Mouse (Mus musculus): Measurements from ENCODE around the gene Gabrb2. TPM values are rescaled to one million over a fixed set of nuclear protein-coding genes. Genes with fewer than 3 reads are reported as not detected.

Gene Gabrb2
- polyA plus RNA-seq, 1 experiment from 2014 or later = 4.1 TPM

DNA sequence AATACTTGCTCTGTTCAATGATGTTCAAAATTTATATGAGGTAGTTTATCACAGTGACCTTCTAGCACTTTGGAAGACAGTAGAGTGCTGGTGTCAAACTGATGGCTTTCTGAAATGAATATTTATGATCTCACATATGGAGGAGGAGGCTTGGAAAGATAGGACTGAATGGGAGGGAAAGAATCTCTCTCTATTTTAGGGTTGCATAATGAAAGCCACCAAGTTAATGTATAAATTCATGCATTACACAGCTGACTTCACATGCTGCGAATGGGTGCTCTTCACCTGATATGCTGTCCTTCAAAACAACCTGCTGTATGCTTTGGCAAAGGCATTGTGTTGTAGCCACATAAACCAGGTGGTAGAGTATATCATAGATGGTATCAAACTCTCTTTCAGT is 44.6 kb downstream of the Gabrb2 start:
- Histone ChIP-seq H3K36me3 (no peaks in the 10 kb centered on the region), H3K4me3 (no peak overlapping the region), H3K9me3 (replicated peaks) (no peaks in the 10 kb centered on the region), H3K27ac (replicated peaks) (no peak overlapping the region), H3K4me1 (no peaks in the 10 kb centered on the region), H3K27me3 (ENCODE audit: low read depth, poor library complexity, severe bottlenecking) (no peaks in the 10 kb centered on the region)
- no peak for DNase-seq (ENCODE audit: low spot score)
- 85% methylated on average over 1 of the region's 1 CpGs for WGBS

DNA sequence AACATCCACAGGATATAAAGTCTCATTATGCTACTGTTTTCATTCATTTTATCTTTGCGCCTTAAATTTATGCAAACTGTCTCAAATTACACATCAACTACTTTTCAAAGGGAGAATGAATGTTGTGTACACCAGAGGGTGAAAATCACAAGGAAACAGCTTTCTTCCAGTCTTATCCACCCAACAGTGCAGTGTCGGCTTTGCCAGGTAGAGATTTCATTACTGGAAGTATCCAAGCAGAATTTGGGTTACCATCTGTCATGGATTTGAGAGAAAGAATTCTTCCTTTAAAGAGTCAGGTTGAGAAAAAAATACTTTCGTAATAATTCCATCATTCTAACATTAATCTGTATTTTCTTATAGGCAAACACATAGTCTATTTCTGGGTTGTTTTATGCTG is 48.8 kb downstream of the Gabrb2 start:
- Histone ChIP-seq H3K27me3 (ENCODE audit: low read depth, poor library complexity, severe bottlenecking) (no peaks in the 10 kb centered on the region), H3K9me3 (replicated peaks) (no peaks in the 10 kb centered on the region), H3K27ac (replicated peaks) (no peak overlapping the region), H3K36me3 (no peaks in the 10 kb centered on the region), H3K4me3 (no peak overlapping the region), H3K4me1 (no peaks in the 10 kb centered on the region)
- WGBS = 91% methylated on average over 3 of the region's 3 CpGs
- DNase-seq (ENCODE audit: low spot score) = no peak

DNA sequence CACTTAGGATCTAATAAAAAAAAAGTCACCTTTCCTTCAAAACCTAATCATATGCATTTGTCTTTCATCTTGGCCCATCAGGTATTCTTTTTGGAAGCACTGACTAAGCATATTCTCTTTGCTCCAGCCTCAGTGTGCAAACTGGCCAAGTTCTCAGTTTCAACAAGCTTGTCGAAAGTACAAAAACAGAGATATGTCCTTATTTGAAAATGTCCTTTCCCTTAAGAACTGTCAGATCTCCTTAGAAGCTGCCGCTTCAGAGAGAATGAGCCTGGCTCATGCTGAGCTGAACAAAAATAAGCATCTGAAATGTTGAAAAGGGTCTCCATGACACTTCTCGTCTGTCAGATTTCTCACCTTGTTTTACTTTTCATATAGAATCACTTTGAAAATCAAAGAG is 55.0 kb downstream of the Gabrb2 start:
- Histone ChIP-seq H3K27me3 (ENCODE audit: low read depth, poor library complexity, severe bottlenecking) (no peaks in the 10 kb centered on the region), H3K9me3 (replicated peaks) (no peaks in the 10 kb centered on the region), H3K4me1 (no peaks in the 10 kb centered on the region), H3K27ac (replicated peaks) (no peak overlapping the region), H3K4me3 (no peak overlapping the region), H3K36me3 (no peaks in the 10 kb centered on the region)
- DNase-seq (ENCODE audit: low spot score) = no peak
- 73% methylated on average over 3 of the region's 3 CpGs for WGBS

DNA sequence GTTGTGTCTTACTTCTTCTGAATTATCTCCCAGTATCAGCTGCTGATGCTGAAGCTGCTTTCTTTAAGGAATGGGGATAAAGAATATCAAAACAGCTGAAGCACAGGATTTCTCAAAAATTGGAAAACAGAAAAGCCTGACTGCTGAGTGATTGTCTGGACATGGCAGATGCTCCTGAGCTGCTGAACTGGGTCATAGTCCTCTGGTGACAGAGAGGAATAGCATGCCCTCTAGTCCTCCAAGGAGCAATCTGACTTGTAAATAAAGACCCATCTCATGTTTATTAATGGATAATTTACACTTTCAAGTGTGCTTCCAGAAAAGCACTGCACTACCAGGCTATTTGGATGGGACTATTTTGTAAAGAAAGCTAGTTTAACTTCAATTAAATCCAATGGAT is 68.1 kb downstream of the Gabrb2 start:
- H3K9me3 ChIP-seq (replicated peaks) = no peaks in the 10 kb centered on the region
- 0 out of 2 replicates have a peak, but pooled peaks cover 2% of the 10 kb centered on the region for H3K4me1 ChIP-seq
- no peaks in the 10 kb centered on the region for H3K27me3 ChIP-seq (ENCODE audit: low read depth, poor library complexity, severe bottlenecking)
- no peak for DNase-seq (ENCODE audit: low spot score)
- H3K27ac ChIP-seq (replicated peaks) = no peak overlapping the region
- no peak overlapping the region for H3K4me3 ChIP-seq
- H3K36me3 ChIP-seq = no peaks in the 10 kb centered on the region

DNA sequence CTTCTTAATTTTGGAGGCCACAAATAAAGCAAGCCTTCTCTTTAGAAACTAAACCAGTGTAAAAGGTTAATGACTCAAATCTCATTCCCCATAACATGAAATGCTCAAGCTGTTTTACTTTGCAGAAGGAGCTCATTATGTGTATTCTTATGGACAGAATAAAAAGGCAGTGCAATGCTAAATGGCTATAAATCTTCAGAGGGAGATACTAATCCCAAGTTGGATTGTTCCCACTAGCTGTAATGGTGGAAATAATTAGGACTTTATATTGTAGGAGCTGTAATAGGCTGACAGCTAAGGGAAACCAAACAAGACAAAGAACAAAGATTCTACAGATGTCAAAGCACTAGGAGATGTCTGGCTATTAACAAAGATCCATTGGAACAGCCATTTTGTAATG is 81.6 kb downstream of the Gabrb2 start:
- Histone ChIP-seq H3K4me3 (no peak overlapping the region), H3K27me3 (ENCODE audit: low read depth, poor library complexity, severe bottlenecking) (no peaks in the 10 kb centered on the region), H3K27ac (replicated peaks) (no peak overlapping the region), H3K4me1 (no peaks in the 10 kb centered on the region), H3K9me3 (replicated peaks) (no peaks in the 10 kb centered on the region), H3K36me3 (no peaks in the 10 kb centered on the region)
- DNase-seq (ENCODE audit: low spot score) = no peak

DNA sequence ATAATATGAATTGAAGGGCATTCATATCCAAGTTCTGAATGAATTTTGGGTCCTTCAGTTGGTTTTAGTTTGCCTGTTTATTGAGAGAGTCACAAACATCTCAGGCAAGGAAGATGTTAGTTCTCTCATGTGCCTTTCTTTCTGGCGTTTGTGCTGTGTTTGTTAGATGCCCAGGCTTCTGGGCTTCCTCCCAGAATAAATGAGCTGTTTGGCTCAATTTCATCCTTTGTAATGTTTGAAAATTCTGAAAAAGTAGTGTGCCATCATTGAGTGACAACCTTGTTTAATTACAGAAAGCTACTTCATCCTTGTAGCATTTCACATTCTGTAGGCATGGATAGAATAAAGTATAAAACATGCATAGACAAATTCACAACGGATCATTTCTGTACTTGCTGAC is 85.9 kb downstream of the Gabrb2 start:
- Histone ChIP-seq H3K36me3 (no peaks in the 10 kb centered on the region), H3K27ac (replicated peaks) (no peak overlapping the region), H3K4me1 (no peaks in the 10 kb centered on the region), H3K4me3 (no peak overlapping the region), H3K27me3 (ENCODE audit: low read depth, poor library complexity, severe bottlenecking) (no peaks in the 10 kb centered on the region), H3K9me3 (replicated peaks) (no peaks in the 10 kb centered on the region)
- no peak for DNase-seq (ENCODE audit: low spot score)
- 88% methylated on average over 2 of the region's 2 CpGs for WGBS

DNA sequence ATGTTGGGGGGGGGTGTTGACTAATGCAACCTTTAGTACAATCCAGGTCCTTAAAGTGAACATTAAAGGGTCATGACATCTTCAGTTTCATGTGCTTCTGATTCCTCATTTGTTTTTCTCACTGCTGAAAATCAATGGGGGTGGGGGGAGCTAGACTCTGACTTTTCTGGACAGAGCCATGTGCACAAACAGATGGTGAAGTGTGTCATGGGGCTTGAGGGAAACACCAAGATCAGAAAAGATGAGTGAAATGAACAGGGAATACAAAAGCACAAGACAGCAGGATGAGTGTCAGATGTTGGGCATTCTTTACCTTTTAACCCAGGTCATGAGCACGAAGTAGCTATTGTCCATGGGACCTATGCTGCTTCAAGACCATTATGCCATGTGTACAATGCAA is 86.4 kb downstream of the Gabrb2 start:
- 73% methylated on average over 1 of the region's 1 CpGs for WGBS
- H3K4me3 ChIP-seq = no peak overlapping the region
- no peaks in the 10 kb centered on the region for H3K9me3 ChIP-seq (replicated peaks)
- no peaks in the 10 kb centered on the region for H3K36me3 ChIP-seq
- DNase-seq (ENCODE audit: low spot score) = no peak
- no peaks in the 10 kb centered on the region for H3K4me1 ChIP-seq
- no peak overlapping the region for H3K27ac ChIP-seq (replicated peaks)
- no peaks in the 10 kb centered on the region for H3K27me3 ChIP-seq (ENCODE audit: low read depth, poor library complexity, severe bottlenecking)

DNA sequence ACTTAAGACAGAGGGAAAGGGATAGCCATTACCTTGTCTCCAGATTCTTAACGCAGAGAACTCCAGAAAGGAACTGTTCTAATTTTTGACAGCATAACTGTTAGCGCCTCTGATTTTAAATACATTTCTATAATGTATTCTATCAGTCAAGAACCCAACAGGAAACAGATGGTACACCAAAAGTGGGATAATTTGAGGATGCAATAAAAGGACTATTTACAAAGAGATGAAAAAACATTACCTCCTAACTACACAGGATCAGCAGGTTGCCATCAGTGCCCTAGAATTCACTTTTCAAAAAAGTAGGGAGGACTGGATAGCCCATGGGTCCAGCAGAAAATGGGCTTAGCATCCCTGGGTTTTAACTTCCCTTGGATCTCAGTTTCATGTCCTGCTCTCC is 102.4 kb downstream of the Gabrb2 start:
- Histone ChIP-seq H3K4me1 (no peaks in the 10 kb centered on the region), H3K4me3 (no peak overlapping the region), H3K36me3 (no peaks in the 10 kb centered on the region), H3K27me3 (ENCODE audit: low read depth, poor library complexity, severe bottlenecking) (no peaks in the 10 kb centered on the region), H3K9me3 (replicated peaks) (no peaks in the 10 kb centered on the region), H3K27ac (replicated peaks) (no peak overlapping the region)
- 92% methylated on average over 2 of the region's 2 CpGs for WGBS
- no peak for DNase-seq (ENCODE audit: low spot score)

DNA sequence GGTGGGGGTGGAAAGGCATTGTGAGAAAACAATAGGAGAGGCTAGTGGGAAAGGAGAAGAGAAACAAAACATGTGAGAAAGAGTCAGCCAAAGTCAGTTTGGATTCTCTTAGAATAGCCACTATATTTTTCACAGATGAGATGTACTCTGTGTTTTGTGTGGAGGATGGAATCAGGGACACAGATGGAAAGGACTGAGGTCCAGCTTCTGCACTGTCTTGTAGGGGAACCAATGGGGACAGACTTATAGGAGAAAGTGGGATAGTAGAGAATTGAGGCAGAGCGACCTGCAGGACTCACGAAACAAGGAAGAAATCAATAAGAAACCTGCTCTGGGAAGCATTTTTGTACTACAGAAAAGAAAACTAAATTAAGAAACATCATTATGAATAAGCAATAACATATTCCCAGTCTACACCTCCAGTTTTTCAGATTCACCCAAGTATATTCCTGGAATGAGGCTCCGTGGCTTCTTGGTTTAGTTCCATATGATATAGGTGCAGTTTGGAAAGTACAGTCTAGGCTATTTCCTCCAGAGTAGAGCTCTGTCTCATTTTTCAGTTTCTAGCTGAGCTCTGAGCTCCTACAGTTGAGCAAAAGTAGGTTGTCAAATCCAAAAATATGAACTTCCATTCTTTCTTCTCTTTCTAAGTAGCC is 108.8 kb downstream of the Gabrb2 start:
- no peaks in the 10 kb centered on the region for H3K36me3 ChIP-seq
- no peak overlapping the region for H3K27ac ChIP-seq (replicated peaks)
- H3K27me3 ChIP-seq (ENCODE audit: low read depth, poor library complexity, severe bottlenecking) = no peaks in the 10 kb centered on the region
- DNase-seq (ENCODE audit: low spot score) = no peak
- no peaks in the 10 kb centered on the region for H3K9me3 ChIP-seq (replicated peaks)
- H3K4me1 ChIP-seq = no peaks in the 10 kb centered on the region
- 96% methylated on average over 3 of the region's 3 CpGs for WGBS
- H3K4me3 ChIP-seq = no peak overlapping the region

DNA sequence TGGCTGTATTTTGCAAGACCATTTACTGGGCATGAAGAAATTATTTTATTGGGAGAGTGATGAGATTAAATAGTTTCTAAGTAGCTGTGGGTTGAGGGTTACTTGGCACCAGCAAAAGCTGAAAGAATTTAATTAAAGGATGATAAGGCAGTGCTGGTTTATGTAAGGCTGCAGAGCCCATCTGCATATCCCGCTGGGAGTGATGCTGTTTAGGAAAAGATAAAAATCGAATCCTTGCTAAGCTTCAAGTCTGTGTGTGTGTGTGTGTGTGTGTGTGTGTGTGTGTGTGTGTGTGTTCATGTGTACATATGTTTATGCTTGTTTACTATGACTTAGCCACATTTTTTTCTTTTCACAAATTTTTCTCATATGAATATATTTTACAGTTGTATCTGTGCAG is 113.0 kb downstream of the Gabrb2 start:
- no peaks in the 10 kb centered on the region for H3K4me1 ChIP-seq
- WGBS = 70% methylated on average over 2 of the region's 2 CpGs
- no peak for DNase-seq (ENCODE audit: low spot score)

DNA sequence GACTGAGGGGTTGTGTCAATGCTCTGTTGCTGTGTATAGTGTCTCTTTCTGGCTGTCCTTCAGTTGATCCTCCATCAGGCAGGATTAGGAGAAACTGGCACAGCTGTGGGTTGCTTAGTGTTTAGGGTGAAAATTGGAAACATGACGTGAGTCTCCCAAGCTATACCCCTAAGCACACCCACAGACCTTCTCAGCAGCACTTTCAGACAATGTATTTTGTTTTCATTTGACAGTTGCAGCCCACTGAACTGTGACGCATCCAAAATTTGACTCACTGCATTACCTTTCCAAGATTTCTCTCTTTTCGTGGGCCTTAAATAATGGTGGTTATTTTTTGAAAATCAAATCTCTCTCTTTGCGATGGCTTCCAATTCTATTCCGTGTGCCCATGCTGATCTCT is 115.7 kb downstream of the Gabrb2 start:
- Histone ChIP-seq H3K27ac (replicated peaks) (no peak overlapping the region), H3K4me1 (no peaks in the 10 kb centered on the region), H3K36me3 (no peaks in the 10 kb centered on the region), H3K27me3 (ENCODE audit: low read depth, poor library complexity, severe bottlenecking) (no peaks in the 10 kb centered on the region), H3K9me3 (replicated peaks) (no peaks in the 10 kb centered on the region), H3K4me3 (no peak overlapping the region)
- DNase-seq (ENCODE audit: low spot score) = no peak
- WGBS = 87% methylated on average over 5 of the region's 5 CpGs

More for the DNA sequence above, 113.0 kb downstream of the Gabrb2 start:
- no peaks in the 10 kb centered on the region for H3K27me3 ChIP-seq (ENCODE audit: low read depth, poor library complexity, severe bottlenecking)
- no peak overlapping the region for H3K4me3 ChIP-seq
- no peak overlapping the region for H3K27ac ChIP-seq (replicated peaks)
- H3K9me3 ChIP-seq (replicated peaks) = no peaks in the 10 kb centered on the region
- no peaks in the 10 kb centered on the region for H3K36me3 ChIP-seq

DNA sequence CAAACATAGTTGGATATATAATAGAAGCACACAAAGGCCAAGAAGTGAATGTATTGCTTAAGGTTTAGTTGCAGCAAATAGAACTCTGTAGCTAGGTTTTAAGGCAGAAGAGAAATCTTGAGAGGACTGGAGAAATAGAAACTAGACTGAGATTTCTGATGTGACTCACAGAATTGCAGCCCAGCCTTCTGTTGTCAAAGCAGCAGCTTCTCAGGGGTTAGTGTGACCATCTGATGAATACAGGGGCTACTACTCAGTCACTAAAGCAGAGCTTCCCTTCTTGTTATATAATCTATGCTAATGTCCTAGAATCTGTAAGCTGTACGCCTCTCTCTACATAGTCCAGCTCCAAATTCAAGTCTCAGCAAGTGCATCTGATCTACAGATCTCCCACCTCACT is 116.3 kb downstream of the Gabrb2 start:
- no peaks in the 10 kb centered on the region for H3K4me1 ChIP-seq
- DNase-seq (ENCODE audit: low spot score) = no peak
- H3K4me3 ChIP-seq = no peak overlapping the region
- 90% methylated on average over 1 of the region's 1 CpGs for WGBS
- no peak overlapping the region for H3K27ac ChIP-seq (replicated peaks)
- H3K9me3 ChIP-seq (replicated peaks) = no peaks in the 10 kb centered on the region
- H3K27me3 ChIP-seq (ENCODE audit: low read depth, poor library complexity, severe bottlenecking) = no peaks in the 10 kb centered on the region
- H3K36me3 ChIP-seq = no peaks in the 10 kb centered on the region

DNA sequence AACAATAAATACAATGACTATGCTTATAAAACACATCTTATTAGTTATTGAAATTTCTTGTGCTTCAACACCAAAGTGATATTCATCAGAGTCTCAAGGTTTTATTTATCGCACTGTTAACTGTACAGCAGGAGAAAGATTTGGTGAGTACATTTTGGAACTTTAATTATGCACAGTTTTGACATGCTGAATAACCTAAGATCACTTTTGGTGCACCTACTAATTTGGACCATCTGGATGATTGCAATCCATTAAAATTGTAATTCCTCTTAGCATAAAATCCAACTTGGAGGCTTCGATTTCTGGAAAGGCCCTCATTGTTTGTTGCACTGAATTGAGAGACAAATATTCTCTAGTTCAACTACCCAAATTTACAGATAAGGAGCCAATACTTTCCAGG is 123.3 kb downstream of the Gabrb2 start:
- H3K27ac ChIP-seq (replicated peaks) = no peak overlapping the region
- DNase-seq (ENCODE audit: low spot score) = no peak
- no peaks in the 10 kb centered on the region for H3K4me1 ChIP-seq
- H3K27me3 ChIP-seq (ENCODE audit: low read depth, poor library complexity, severe bottlenecking) = no peaks in the 10 kb centered on the region
- H3K36me3 ChIP-seq = no peaks in the 10 kb centered on the region
- H3K9me3 ChIP-seq (replicated peaks) = no peaks in the 10 kb centered on the region
- WGBS = 90% methylated on average over 2 of the region's 2 CpGs
- H3K4me3 ChIP-seq = no peak overlapping the region

DNA sequence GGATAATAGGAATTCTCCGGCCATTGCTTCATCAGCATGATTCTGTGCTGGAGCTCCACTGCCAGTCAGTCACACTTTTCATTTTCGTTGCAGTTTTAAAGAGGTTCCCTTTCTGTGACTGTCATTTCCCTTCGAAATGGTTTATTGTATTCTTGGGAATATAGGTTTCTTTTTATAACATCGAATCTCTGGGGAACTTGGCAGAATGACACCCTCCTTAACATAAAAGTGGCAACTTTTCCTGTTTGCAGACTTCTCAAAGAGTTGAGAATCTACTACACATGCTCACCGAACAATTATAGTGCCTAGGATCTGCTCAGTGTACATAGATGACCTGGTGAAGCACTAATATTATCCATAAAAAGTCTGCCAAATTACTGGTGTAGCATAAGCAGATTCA is 146.5 kb downstream of the Gabrb2 start:
- 93% methylated on average over 5 of the region's 5 CpGs for WGBS
- no peaks in the 10 kb centered on the region for H3K36me3 ChIP-seq
- H3K9me3 ChIP-seq (replicated peaks) = no peaks in the 10 kb centered on the region
- H3K4me3 ChIP-seq = no peak overlapping the region
- H3K27me3 ChIP-seq (ENCODE audit: low read depth, poor library complexity, severe bottlenecking) = no peaks in the 10 kb centered on the region
- H3K4me1 ChIP-seq = peaks cover 13% of the 10 kb centered on the region
- DNase-seq (ENCODE audit: low spot score) = no peak
- no peak overlapping the region for H3K27ac ChIP-seq (replicated peaks)

All from midbrain, embryonic 10.5 days (tissue).